Mouse (Mus musculus): ENCODE data around the gene Hsd3b6.

DNA sequence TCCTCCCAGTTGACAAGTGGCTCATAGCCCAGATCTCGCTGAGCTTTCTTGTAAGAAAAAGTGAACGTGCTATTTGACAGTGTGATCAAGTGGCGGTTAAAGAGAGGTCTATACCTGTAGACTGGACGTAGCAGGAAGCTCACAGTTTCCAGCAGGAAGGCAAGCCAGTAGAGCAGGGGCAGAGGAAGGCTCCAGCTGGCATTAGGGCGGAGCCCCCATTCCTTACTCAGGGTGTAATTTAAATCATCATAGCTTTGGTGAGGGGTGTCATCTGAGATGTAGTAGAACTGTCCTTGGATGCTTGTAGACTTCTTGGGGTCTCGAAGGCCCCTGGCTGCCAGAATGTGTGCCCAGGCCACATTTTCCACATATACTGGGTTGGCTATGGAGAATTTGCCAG, 38.4 kb upstream of the Hsd3b6 start:
- TF ChIP-seq ZNF384 (IDR thresholded peaks at IDR 0.05; ENCODE audit: low read depth, low read length) = no peak
- no peak for TF ChIP-seq CTCF (conservative IDR thresholded peaks at IDR 0.05 in 1 of 2, IDR thresholded peaks at IDR 0.05 in 1 of 2; ENCODE audit: low read depth in 2 of 2, low read length in 2 of 2)
- TF ChIP-seq POLR2A (IDR thresholded peaks at IDR 0.05; ENCODE audit: low read depth, low read length) = no peak
- TF ChIP-seq ELF1 (IDR thresholded peaks at IDR 0.05; ENCODE audit: low read depth, low read length) = no peak
- no peak for TF ChIP-seq MAFK (IDR thresholded peaks at IDR 0.05; ENCODE audit: insufficient replicate concordance, low read length)
